Mouse (Mus musculus): ENCODE results near the gene Slc25a27.

The Slc25a27 gene

DNA sequence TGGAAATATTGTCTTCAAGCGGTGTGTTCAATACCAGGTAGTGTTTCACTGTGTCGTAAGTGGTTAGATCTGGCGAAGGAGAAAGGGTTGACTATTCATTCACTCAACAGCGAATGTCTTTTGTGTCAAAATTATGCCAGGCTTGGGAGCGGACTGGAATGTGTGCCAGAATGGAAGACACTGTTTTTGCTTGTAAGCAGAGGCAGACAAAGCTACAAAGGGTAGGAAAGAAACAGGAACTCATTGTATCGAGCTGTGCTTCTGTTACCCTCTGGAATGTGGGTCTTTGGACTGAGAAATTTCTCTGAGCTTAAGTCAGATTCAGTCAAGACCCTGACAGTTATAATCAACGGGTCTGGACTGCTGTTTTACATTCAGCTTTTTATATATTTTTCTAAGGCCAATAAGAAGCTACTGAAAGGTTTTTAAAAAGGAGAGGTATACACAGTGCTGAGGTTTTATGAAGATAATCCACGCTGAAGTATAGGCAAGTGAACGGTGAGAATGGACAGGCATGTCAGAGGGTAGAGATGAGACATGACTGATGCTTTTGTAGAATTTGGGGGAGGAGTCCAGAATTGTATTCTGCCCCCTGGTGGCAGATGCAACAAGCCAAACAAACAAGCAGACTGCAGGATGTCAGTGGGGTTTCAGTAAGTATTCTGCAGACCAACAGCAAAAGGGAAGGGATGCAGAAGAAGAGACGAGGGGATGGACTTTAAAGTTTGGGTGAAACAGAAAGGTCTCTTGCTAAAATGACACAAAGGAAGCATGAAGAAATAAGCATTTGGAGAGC is 17.2 kb downstream of the Slc25a27 start:
- DNase-seq (ENCODE audit: low spot score in 2 of 2): no peak

DNA sequence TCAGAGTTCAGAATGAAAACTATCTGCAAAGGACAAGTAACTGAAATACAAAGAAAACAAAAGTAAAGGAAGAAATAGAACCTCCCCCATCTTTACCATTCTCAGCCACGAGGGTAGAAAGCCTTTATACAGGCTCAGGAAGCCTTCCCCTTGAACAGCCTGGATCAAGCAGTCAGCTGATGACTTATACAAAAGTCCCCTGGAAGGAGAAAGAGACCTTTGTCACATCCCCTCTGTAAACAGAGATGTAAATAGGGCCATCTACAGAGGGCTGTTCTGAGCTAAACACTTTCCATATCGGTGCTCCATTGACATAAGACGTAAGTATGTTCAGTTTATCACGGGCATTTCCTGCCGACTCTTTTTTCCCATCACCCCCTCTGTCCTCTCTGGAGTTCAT is 20.1 kb downstream of the Slc25a27 start:
- DNase-seq (ENCODE audit: low spot score in 2 of 2): no peak

DNA sequence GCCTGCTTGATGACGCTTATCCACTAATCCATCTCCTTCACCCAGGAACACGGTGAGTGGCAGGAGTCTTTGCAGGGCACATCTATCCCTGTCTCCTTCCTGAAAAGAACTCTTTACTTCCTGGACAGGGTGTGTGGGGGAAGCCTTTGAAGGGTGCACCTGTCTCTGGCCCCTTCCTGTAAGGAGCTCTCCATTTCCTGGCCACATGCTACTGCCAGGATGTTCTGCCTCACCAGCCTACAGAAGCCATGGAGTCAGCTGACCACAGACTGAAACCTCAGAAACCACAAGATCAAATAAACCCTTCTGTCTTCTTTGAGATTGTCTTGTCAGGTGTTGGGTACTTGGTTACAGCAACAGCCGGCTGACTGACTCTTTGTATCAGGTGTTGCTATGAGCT is 21.9 kb downstream of the Slc25a27 start:
- DNase-seq (ENCODE audit: low spot score in 2 of 2): no peak

DNA sequence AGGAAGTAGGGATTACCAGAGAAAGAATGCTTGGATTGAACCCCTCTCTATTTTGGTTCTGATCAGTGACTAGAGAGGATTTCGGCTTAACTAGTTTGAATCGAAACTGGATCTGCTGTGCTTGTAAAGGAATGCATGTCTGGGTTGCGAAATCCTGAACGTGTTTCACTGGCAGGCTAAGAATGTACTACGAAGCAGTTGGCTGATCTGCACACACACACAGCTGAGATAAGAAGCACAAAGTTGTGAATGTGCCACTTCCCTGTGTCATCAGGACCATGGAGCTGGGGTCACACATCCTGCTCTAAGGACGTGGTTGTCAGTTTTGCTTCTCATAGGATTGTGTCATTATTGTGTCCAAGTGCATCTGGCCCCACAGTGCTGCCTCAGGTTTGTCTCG is 22.6 kb downstream of the Slc25a27 start:
- DNase-seq (ENCODE audit: low spot score in 2 of 2): no peak

DNA sequence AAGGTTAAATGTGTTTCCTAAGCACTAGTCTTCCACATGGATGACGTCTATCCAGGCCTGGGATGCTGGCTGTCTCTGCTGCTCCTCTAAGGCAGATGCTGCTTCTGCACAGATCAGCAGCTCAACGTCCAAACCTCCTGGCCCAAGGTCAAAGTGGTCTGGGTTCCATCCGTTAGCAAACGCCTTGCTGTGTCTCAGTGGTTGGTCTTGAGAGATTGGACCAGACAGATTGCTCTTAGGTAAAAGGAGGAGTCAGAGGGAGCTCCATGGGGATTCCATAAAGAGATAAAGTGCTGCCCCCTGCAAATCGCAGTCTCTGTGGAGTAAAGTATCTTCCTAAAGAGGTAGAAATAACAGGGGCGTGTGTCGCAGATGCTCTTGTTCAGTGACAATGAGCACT is 23.8 kb downstream of the Slc25a27 start:
- DNase-seq (ENCODE audit: low spot score in 2 of 2): no peak

DNA sequence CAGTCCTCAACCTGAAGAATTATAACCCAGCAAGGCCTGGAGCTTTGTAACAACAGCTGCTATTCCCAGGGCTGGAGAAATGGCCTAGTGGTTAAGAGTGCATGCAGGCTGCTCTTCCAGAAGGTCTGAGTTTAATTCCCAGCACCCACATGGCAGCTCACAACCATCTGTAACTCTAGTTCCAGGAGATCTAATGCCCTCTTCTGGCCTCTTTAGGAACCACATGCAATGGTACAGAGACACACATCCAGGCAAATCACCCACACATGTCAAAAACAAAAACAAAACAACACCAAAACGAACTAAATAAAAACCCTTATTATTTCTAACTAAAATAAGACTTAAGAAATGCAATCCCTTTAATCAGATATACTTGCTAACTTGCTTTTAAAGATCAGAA is 26.2 kb downstream of the Slc25a27 start:
- DNase-seq (ENCODE audit: low spot score in 2 of 2): no peak

DNA sequence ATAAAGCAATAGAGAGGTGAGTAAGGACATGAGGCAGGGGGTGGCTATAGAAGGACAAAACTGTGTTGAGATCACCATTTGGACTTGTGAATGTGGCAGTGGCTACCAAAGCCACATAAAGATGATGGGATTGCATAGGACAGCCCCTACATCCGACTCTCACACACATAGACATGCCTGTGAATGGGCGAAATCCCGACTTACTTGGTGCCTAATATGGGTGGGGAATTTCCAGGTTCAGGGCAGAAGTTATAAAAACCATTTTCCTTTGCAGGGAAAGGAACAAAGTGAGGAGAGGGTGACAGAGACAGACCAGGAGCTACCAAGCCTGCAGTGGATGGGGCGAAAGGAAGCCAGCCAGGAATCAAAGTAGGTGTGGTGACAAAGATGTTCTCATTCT is 29.9 kb downstream of the Slc25a27 start:
- DNase-seq (ENCODE audit: low spot score in 2 of 2): no peak

DNA sequence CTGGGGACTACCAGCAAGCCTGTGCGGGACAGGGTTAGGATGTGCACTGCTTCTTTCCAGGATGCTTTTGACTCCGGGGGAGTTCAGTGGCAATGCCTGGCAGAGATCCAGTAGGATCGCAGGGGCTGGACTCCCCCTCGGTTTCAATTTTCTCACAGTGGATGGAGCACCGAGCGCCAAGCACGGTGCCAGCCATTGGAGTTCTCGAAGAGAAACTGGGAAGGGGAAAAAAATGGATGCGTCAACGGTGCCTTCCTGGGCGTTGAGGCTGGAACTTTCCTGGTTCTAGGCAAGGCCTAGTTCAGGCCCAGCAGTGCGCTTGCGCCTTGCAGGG is 36.6 kb downstream of the Slc25a27 start:
- DNase-seq (ENCODE audit: low spot score in 2 of 2): no peak

DNA sequence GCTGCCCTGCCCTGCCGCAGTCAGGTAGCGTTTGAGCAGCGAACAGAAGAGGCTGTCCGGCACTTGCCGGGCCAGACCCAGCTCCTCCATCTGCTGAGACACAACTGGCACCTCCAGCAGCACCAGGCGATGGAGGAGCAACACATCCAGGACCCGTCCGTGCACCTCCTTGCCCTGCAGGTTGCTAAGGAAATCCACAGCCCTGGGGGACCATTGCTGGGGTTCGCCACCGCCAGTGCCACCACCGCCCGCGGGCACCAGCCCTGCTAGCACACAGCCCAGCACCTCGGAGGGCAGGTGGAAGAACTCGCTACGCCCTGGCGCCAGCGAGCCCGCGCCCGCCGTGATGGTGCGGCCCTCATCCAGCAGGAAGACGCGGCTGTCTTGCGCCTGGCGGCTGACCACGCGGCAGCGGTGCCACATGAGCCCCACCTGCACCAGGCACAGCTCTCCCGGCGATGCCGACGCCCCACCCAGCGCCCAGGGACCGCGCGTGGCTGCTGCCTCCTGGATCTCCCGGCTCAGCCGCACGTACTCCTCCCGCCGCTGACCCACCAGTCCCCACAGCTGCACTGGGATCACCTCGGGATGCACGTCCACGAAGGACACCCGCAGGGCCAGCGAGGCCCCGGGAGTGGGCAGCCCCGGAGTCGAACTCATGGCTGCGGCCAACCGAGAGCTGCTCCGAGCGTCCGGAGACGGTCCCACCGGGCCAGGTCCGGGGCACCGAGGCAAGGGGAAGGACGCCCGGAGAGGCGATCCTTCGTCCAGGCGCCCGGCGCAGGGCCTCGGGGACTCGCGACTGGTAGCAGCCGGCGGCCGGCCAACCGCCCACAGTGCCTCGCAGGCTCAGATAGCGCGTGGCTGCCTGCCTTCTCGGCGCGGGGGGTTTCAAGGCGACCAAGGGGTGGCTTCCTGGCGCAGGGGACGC is 37.3 kb downstream of the Slc25a27 start, which contains the start of gene Tdrd6:
Gene Tdrd6 (minus strand): TSS at position 804 of the 931 bp plus-strand sequence.
- DNase-seq (ENCODE audit: low spot score in 2 of 2): no peak

DNA sequence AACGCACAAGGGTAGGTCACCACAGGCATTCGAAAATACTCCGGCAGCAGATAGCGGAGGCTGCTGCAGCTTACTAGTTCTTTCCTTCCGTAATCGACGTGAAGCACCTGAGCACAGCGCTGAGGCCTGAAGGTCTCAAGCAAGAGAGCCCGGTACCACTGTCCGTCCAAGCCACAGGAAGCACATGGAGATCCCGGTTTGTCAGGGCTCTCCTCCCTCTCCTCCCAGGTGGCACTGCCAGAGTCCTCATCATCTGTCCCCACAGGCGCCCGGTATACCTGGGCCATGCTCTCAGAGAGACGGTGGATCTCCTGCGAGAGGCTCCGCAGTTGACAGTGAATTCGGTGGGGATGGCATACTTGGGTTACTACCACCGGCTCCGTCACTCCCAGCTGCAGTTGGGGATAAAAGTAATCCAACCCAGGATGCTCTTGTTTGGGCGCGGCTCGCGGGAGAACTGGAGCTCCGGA is 38.0 kb downstream of the Slc25a27 start:
- no peak for DNase-seq (ENCODE audit: low spot score in 2 of 2)

DNA sequence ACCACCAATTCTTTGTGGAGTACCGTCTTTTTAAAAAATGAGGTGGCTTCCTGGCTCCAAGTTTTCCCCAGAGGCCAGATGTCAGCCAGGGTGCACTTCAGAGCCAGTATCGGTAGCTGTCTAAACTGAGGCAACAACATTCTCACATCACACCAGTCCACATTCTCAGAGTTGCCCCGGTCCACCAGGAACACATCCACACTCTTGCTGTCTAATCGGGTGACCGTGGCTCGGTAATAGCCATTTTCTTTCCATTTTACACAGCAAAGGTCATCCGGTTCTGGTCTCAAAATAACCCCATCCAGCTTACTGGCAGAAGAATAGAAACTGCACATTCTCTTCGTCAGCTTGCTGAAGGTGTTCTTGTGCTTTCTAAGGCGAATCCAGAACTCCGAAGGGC is 38.8 kb downstream of the Slc25a27 start:
- DNase-seq (ENCODE audit: low spot score in 2 of 2): no peak

DNA sequence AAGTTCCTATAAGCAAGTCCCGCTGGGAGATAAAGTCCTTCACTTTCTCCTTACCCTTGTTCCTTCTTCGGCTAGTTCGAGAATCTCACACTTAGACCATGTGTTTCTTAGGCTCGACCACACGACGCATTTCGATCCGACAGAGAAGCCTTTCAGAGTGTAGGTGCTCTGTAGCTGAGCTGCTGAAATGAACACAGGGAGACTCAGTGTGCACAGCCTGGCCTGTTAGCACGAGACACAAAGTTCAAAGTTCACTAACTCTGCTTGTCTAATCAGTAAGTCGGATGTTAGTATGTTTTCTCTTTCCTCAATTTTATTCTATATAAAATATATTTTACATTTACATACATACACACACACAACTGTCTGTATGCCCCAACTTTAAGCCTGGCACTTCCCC is 44.9 kb downstream of the Slc25a27 start:
- no peak for DNase-seq (ENCODE audit: low spot score in 2 of 2)

DNA sequence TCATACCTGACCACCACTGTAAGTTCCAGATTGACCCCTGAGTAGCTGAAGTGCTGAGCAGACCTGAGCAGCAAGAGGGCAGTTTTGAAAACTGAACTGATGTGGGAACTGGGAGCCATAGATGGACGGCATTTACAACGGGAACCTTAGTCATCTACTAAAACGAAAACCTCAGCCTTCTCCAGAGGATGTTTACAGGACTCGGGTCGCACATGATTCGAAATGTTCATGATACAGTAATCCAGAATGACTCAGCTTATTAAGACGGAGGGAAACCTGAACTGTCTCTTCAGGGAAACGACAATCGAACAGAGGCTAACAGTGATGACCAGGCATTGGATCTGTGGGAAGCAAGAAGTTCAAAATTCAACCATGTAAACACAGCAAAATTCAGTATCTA is 47.9 kb downstream of the Slc25a27 start:
- no peak for DNase-seq (ENCODE audit: low spot score in 2 of 2)

DNA sequence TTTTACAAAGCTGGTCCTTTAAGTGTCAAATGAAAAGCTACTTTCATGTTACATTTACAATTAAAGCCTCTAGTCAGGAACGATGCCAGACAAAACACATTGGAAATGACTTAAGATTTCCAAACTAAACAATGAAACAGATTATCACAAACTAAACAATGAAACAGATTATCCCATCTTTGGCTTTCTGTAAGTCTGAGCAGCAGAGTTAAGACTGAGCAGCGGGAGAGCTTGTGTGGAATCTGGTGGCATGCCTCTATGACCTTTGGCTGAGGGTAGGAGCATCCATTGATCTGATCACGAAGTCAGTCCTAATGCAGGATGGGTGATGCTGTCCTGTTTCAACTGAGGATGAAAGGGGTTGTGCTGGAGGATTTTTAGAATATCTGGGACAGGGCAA is 54.8 kb downstream of the Slc25a27 start:
- no peak for DNase-seq (ENCODE audit: low spot score in 2 of 2)

DNA sequence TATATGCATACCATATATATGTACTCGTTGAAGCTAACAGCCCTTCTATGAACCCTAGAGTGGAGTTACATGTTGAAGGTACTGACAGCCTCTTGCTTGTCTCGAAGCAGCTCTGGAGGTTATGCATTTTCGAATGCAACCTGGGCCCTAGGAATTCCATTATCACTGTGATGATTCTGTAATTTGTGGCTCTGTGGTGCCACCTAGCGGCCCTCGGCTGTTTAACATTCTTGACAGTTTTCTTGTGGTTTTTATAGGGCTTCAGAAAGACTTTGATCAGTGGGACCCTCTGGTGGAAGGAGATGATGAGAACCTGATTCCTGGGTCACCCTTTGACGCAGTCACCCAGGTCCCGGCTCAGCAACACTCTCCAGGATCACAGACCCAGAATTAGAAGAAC is 55.4 kb downstream of the Slc25a27 start:
- no peak for DNase-seq (ENCODE audit: low spot score in 2 of 2)

DNA sequence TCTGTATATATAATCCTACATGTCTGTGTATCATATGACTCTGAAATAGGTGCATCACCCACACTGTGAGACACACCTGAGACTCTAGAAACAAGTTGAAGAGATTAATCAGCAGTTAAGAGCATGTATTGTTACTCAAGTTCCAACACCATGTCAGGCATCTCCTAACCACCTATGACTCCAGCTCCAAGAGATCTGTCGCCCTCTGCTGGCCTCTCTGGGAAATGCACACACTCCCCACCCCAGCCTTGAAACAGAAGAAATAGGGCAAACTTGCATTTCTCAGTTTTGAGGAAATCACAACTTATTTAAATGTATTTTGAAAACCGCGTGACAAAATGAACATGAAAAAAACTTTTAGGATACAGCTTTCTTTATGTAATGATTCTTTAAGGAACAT is 60.3 kb downstream of the Slc25a27 start:
- DNase-seq (ENCODE audit: low spot score in 2 of 2): peak; percentile 43 to 86

DNA sequence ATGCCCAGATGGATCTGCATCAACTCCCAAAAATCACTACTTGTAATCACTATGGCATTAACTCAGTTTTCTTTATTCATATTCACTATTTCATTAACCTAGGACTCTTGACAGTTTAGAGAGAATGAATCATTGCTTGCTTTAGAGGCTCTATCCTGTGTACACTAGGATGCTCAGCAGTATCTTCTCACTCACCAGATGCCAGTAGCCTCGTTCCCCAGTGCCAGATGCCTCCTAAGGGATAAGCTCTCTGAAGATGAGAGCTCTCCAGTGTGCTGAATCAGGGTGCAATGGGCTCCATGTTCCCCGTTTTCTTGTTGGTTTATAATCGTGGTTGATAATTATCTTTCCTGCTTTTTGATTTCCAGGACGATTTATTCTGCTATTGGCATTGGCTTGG is 68.3 kb downstream of the Slc25a27 start:
- no peak for DNase-seq (ENCODE audit: low spot score in 2 of 2)

DNA sequence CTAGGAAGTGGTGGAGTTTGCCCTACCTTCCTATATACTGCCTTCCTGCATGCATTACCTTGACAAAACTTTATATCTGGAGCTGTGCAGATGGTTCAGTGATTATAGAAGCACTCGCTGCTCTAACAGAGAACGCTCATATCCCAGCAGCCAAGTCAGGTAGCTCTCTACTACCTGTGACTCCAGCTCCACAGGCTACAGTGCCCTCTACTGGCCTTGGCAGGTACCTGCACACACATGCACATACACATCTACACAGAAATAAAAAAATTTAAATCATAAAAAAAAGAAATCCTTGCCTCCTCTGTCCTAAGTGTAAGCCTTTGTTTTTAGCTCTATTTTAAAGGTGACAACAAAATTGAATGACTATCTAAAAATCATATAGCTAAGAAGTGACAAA is 69.3 kb downstream of the Slc25a27 start:
- no peak for DNase-seq (ENCODE audit: low spot score in 2 of 2)

DNA sequence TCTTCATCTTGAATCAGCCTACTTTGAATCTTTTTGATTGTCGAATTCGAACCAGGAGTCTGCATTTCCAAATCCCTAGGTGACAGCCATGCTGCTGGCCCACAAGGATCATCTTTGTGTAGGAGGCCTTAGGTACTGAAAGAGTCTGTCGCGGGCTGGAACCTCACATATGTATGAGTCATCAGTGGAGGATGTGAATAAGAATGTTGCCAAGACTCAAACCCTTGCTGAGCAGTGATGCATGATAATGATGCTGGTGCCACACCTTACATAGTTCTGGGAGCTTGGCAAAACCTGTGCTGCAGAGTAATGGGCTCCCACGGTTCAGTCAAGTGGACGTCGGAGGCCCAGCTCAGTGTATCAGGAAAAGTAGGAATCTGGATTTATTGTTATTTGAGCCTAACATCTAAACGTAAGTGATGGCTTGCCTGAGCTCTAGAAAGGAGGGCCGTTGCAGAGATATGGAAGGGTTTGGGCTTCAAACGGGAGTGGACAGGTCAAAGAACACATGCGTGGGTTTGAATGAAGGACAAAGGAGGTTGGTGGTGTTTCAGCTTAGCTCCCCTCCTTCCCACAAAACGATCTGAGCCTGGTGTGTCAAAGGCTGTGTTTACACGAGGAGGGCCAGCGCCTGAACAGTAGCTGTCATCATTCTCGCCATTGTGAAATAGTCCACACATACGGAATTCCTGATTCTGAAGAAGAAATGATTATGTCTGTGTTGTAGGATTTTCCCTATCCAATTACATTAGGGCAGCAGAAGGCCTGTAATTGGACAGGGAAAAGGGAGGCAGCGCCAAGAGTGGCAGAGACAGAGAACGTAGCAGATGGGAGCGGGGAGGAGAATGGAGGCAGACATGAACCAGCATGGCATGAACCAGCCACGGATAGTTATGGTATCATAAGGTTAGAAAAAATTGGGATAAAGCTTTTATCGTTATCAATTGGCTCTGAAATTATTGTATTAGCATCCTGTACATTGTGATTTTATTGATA is 74.4 kb downstream of the Slc25a27 start:
- no peak for DNase-seq (ENCODE audit: low spot score in 2 of 2)
